8 mouse cellular contexts compared by ENCODE assay signal in genomic region chr10:77033323-77034025, GRCm38 (mm10). TPM values are rescaled to one million over a fixed set of nuclear protein-coding genes. Genes with fewer than 3 reads are reported as not detected.
DNase-seq lines count a peak whose midpoint lies in the region; ATAC-seq and TF ChIP-seq lines count a peak whose summit lies in the region.

No protein-coding gene starts in this region.

- H3K27me3 ChIP-seq in hindbrain, embryonic 16.5 days (replicated peaks; ENCODE audit: control insufficient read depth, insufficient read depth, low read length): no peaks in the 10 kb centered on the region

- H3K4me1 ChIP-seq in hindbrain, embryonic 16.5 days (ENCODE audit: control insufficient read depth, insufficient read depth, low read depth, low read length): peaks cover 13% of the 10 kb centered on the region

- intact Hi-C loops in gastrocnemius, adult 2 months (cut with DNase I): loop anchor here (5.0 kb wide), 1 partner anchor 71 kb away; the partner anchor contains the start of gene Pcbp3

- peak overlapping the region; percentile 84 for H3K27ac ChIP-seq in gastrocnemius, adult 2 months
- peak overlapping the region; percentile 74 for H3K27ac ChIP-seq in hindbrain, embryonic 16.5 days (ENCODE audit: low read depth, low read length)
- 0 out of 2 replicates have a peak overlapping the region, but pooled peaks have one; percentile 8 for H3K27ac ChIP-seq in macrophage

- H3K36me3 ChIP-seq in hindbrain, embryonic 16.5 days (ENCODE audit: control insufficient read depth, insufficient read depth, low read length): peaks cover 2% of the 10 kb centered on the region
- H3K36me3 ChIP-seq in macrophage (ENCODE audit: inconsistent target): no peaks in the 10 kb centered on the region

- under 1% methylated on average over 30 of the region's 30 CpGs for WGBS in hindbrain, embryonic 16.5 days
- 3% methylated on average over 30 of the region's 30 CpGs for WGBS in macrophage (ENCODE audit: missing documents)

- peak overlapping the region; percentile 65 for H3K9ac ChIP-seq in hindbrain, embryonic 16.5 days (ENCODE audit: low read depth, low read length)

- H3K4me2 ChIP-seq in hindbrain, embryonic 16.5 days (ENCODE audit: low read length): peak overlapping the region; percentile 84

- no peaks in the 10 kb centered on the region for H3K9me3 ChIP-seq in hindbrain, embryonic 16.5 days (ENCODE audit: control insufficient read depth, low read length)

- no peak for TF ChIP-seq CTCF in gastrocnemius, adult 2 months (IDR thresholded peaks at IDR 0.05)

- peak; percentile 29 for DNase-seq in spleen, adult 12 weeks (ENCODE audit: low spot score)
- DNase-seq in spleen, adult 18-20 months: no peak
- peak; percentile 57 to 62 for DNase-seq in cerebellum, postnatal 36 days
- peak; percentile 63 for DNase-seq in gastrocnemius, adult 2 months
- DNase-seq in left cerebral cortex, adult 8-10 months (ENCODE audit: low spot score in 2 of 2): peak; percentile 45 to 67
- DNase-seq in skeletal muscle tissue, adult 2 months (ENCODE audit: low read depth, low spot score): peak; percentile 16

- no peaks in the 10 kb centered on the region for H3K79me2 ChIP-seq in macrophage (ENCODE audit: inconsistent target)

- peak; percentile 83 for ATAC-seq in hindbrain, embryonic 16.5 days

- H3K4me3 ChIP-seq in gastrocnemius, adult 2 months: peak overlapping the region; percentile 85
- peak overlapping the region; percentile 66 for H3K4me3 ChIP-seq in hindbrain, embryonic 16.5 days (ENCODE audit: low read length)
- H3K4me3 ChIP-seq in macrophage (ENCODE audit: inconsistent target): peak overlapping the region; percentile 64

RNA-seq across cellular contexts. Expression of gene Slc19a1, which starts 1.4 kb away (rescaled TPM):
- total RNA-seq in gastrocnemius, adult 2 months (2021): 1 to 10 TPM; 5.6 to 6.3 TPM
- 45.1 and 49.6 TPM in 2 replicates for polyA plus RNA-seq in hindbrain, embryonic 16.5 days (2015; fragmentation: Nextera tagmentation; extraction: Ambion mirVana)
- 10 to 100 TPM; 20.0 to 24.7 (median 22.1) TPM for total RNA-seq in left cerebral cortex, adult 8-10 months (2022)
- 10 to 100 TPM in 4 of 26 experiments, 1 to 10 TPM in 21, under 1 TPM in 1; 0.69 to 14.6 (median 4.1) TPM for total RNA-seq in macrophage (2018; cell fraction: chromatin; rRNA removed)
- total RNA-seq in macrophage (2018; cell fraction: cytosol; rRNA removed): 1 to 10 TPM; 2.5 to 6.6 (median 4.0) TPM
- total RNA-seq in macrophage (2018; cell fraction: nucleus; rRNA removed): 10 to 100 TPM in 3 of 26 experiments, 1 to 10 TPM in 23; 1.5 to 21.3 (median 5.2) TPM
- 4.1 to 8.4 TPM (median 4.5 TPM) in 3 replicates for polyA plus RNA-seq in macrophage (2018)

Comparison
In these comparisons a context has a peak if more than half of its experiments do, and no peak if none do; other contexts are left out.
1. DNase-seq: peak in spleen, adult 12 weeks (single experiment), cerebellum, postnatal 36 days (2 of 2), gastrocnemius, adult 2 months (single experiment), left cerebral cortex, adult 8-10 months (2 of 2) and skeletal muscle tissue, adult 2 months (single experiment); none in spleen, adult 18-20 months (0 of 2).
2. H3K27ac ChIP-seq: peak in every context shown above with its lines; median percentile 84 in gastrocnemius, adult 2 months; 74 in hindbrain, embryonic 16.5 days; 8 in macrophage.
3. Peak in every context shown above with its lines, with median percentiles within 50 percentile points of each other: H3K4me3 ChIP-seq.